Mouse (Mus musculus): ENCODE measurements around the gene Magix.

DNA sequence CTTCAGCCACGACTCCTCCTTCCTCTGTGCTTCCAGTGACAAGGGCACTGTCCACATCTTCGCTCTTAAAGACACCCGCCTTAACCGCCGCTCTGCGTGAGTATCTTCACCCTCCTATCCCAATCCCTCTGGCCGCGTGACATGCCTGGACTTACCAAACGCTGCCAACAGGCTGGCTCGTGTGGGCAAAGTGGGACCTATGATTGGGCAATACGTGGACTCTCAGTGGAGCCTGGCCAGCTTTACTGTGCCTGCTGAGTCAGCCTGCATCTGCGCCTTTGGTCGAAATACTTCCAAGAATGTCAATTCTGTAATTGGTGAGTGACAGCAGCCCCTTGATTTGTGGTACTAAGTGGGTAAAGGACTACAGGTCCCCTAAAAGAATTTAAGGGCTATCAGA lies 46.1 kb upstream of the Magix start:
- no peak for TF ChIP-seq POLR2A (IDR thresholded peaks at IDR 0.05; ENCODE audit: control insufficient read depth, low read depth, low read length)
- no peak for TF ChIP-seq CTCF (IDR thresholded peaks at IDR 0.05; ENCODE audit: control insufficient read depth, insufficient read depth, insufficient replicate concordance, low read depth, low read length)
